Mouse (Mus musculus): ENCODE data around the gene Osbpl10. TPM values are rescaled to one million over a fixed set of nuclear protein-coding genes. Genes with fewer than 3 reads are reported as not detected.

Gene Osbpl10
- polyA plus RNA-seq, 1 experiment = 7.1 TPM

- no peak overlapping the region for H3K4me3 ChIP-seq (replicated peaks; ENCODE audit: extremely low read depth, low read depth, low read length)
- H3K4me1 ChIP-seq (ENCODE audit: control insufficient read depth, insufficient read depth, low read length) = peaks cover 4% of the 10 kb centered on the region; the same call in 1 of the 2 replicates
- WGBS = 70% methylated on average over 3 of the region's 3 CpGs
- TF ChIP-seq CTCF (IDR thresholded peaks at IDR 0.05; ENCODE audit: insufficient read depth, low read length) (no peak), POLR2A (IDR thresholded peaks at IDR 0.05; ENCODE audit: borderline replicate concordance, extremely low read depth, low read depth, low read length) (no peak)
- no peak for DNase-seq
Measured at GRCm38 (mm10) chr9:115231476-115231875, 253.1 kb downstream of the Osbpl10 start.

- TF ChIP-seq CTCF (IDR thresholded peaks at IDR 0.05; ENCODE audit: insufficient read depth, low read length) = no peak
- peaks cover 4% of the 10 kb centered on the region; the same call in 1 of the 2 replicates for H3K4me1 ChIP-seq (ENCODE audit: control insufficient read depth, insufficient read depth, low read length)
- H3K4me3 ChIP-seq (replicated peaks; ENCODE audit: extremely low read depth, low read depth, low read length) = no peak overlapping the region
- DNase-seq = no peak
- WGBS = 74% methylated on average over 5 of the region's 5 CpGs
Measured at GRCm38 (mm10) chr9:115233721-115234120, 255.4 kb downstream of the Osbpl10 start.

GRCm38 (mm10) chr9:115234561-115234960 lies 256.2 kb downstream of the Osbpl10 start:
- H3K4me3 ChIP-seq (replicated peaks; ENCODE audit: extremely low read depth, low read depth, low read length) = no peak overlapping the region
- DNase-seq = no peak
- H3K4me1 ChIP-seq (ENCODE audit: control insufficient read depth, insufficient read depth, low read length) = peaks cover 4% of the 10 kb centered on the region; the same call in 1 of the 2 replicates
- 90% methylated on average over 2 of the region's 2 CpGs for WGBS
- TF ChIP-seq CTCF (IDR thresholded peaks at IDR 0.05; ENCODE audit: insufficient read depth, low read length) (no peak), POLR2A (IDR thresholded peaks at IDR 0.05; ENCODE audit: borderline replicate concordance, extremely low read depth, low read depth, low read length) (no peak)

GRCm38 (mm10) chr9:115236352-115236841 lies 258.0 kb downstream of the Osbpl10 start:
- no peak for DNase-seq
- 75% methylated on average over 8 of the region's 8 CpGs for WGBS
- TF ChIP-seq CTCF (IDR thresholded peaks at IDR 0.05; ENCODE audit: insufficient read depth, low read length) (no peak), POLR2A (IDR thresholded peaks at IDR 0.05; ENCODE audit: borderline replicate concordance, extremely low read depth, low read depth, low read length) (no peak)
- H3K4me1 ChIP-seq (ENCODE audit: control insufficient read depth, insufficient read depth, low read length) = peaks cover 4% of the 10 kb centered on the region; the same call in 1 of the 2 replicates
- H3K4me3 ChIP-seq (replicated peaks; ENCODE audit: extremely low read depth, low read depth, low read length) = no peak overlapping the region

GRCm38 (mm10) chr9:115237943-115238342 lies 259.6 kb downstream of the Osbpl10 start:
- no peak for TF ChIP-seq CTCF (IDR thresholded peaks at IDR 0.05; ENCODE audit: insufficient read depth, low read length)
- TF ChIP-seq POLR2A (IDR thresholded peaks at IDR 0.05; ENCODE audit: borderline replicate concordance, extremely low read depth, low read depth, low read length) = no peak
- H3K4me1 ChIP-seq (ENCODE audit: control insufficient read depth, insufficient read depth, low read length) = peaks cover 4% of the 10 kb centered on the region; the same call in 1 of the 2 replicates
- no peak overlapping the region for H3K4me3 ChIP-seq (replicated peaks; ENCODE audit: extremely low read depth, low read depth, low read length)
- DNase-seq = no peak

- Histone ChIP-seq H3K4me1 (ENCODE audit: control insufficient read depth, insufficient read depth, low read length) (peaks cover 8% of the 10 kb centered on the region), H3K4me3 (replicated peaks; ENCODE audit: extremely low read depth, low read depth, low read length) (no peak overlapping the region)
- DNase-seq = no peak
- WGBS = 95% methylated on average over 5 of the region's 5 CpGs
- TF ChIP-seq POLR2A (IDR thresholded peaks at IDR 0.05; ENCODE audit: borderline replicate concordance, extremely low read depth, low read depth, low read length) (no peak), CTCF (IDR thresholded peaks at IDR 0.05; ENCODE audit: insufficient read depth, low read length) (no peak)
Measured at GRCm38 (mm10) chr9:115239861-115240260, 261.5 kb downstream of the Osbpl10 start.

GRCm38 (mm10) chr9:115243630-115244029 lies 265.3 kb downstream of the Osbpl10 start:
- Histone ChIP-seq H3K4me1 (ENCODE audit: control insufficient read depth, insufficient read depth, low read length) (peaks cover 6% of the 10 kb centered on the region), H3K4me3 (replicated peaks; ENCODE audit: extremely low read depth, low read depth, low read length) (no peak overlapping the region)
- TF ChIP-seq CTCF (IDR thresholded peaks at IDR 0.05; ENCODE audit: insufficient read depth, low read length) (no peak), POLR2A (IDR thresholded peaks at IDR 0.05; ENCODE audit: borderline replicate concordance, extremely low read depth, low read depth, low read length) (no peak)
- DNase-seq = no peak
- WGBS = 78% methylated on average over 6 of the region's 6 CpGs

- WGBS = 60% methylated on average over 6 of the region's 6 CpGs
- Histone ChIP-seq H3K4me1 (ENCODE audit: control insufficient read depth, insufficient read depth, low read length) (peaks cover 6% of the 10 kb centered on the region), H3K4me3 (replicated peaks; ENCODE audit: extremely low read depth, low read depth, low read length) (no peak overlapping the region)
- TF ChIP-seq POLR2A (IDR thresholded peaks at IDR 0.05; ENCODE audit: borderline replicate concordance, extremely low read depth, low read depth, low read length) (no peak), CTCF (IDR thresholded peaks at IDR 0.05; ENCODE audit: insufficient read depth, low read length) (no peak)
- peak; percentile 47 for DNase-seq
Measured at GRCm38 (mm10) chr9:115245092-115245491, 266.7 kb downstream of the Osbpl10 start.

- Histone ChIP-seq H3K4me3 (replicated peaks; ENCODE audit: extremely low read depth, low read depth, low read length) (no peak overlapping the region), H3K4me1 (ENCODE audit: control insufficient read depth, insufficient read depth, low read length) (peaks cover 6% of the 10 kb centered on the region)
- TF ChIP-seq CTCF (IDR thresholded peaks at IDR 0.05; ENCODE audit: insufficient read depth, low read length) (no peak), POLR2A (IDR thresholded peaks at IDR 0.05; ENCODE audit: borderline replicate concordance, extremely low read depth, low read depth, low read length) (no peak)
- no peak for DNase-seq
- 46% methylated on average over 5 of the region's 5 CpGs for WGBS
Measured at GRCm38 (mm10) chr9:115249145-115249544, 270.8 kb downstream of the Osbpl10 start.

- no peak for DNase-seq
- no peak for TF ChIP-seq POLR2A (IDR thresholded peaks at IDR 0.05; ENCODE audit: borderline replicate concordance, extremely low read depth, low read depth, low read length)
- no peak for TF ChIP-seq CTCF (IDR thresholded peaks at IDR 0.05; ENCODE audit: insufficient read depth, low read length)
- Histone ChIP-seq H3K4me3 (replicated peaks; ENCODE audit: extremely low read depth, low read depth, low read length) (no peak overlapping the region), H3K4me1 (ENCODE audit: control insufficient read depth, insufficient read depth, low read length) (peaks cover 6% of the 10 kb centered on the region; the same call in 1 of the 2 replicates)
- 73% methylated on average over 6 of the region's 6 CpGs for WGBS
Measured at GRCm38 (mm10) chr9:115257733-115258286, 279.4 kb downstream of the Osbpl10 start.

All from lung, adult 2 months (tissue).